Mouse (Mus musculus) embryonic fibroblast, embryonic 13.5 days (primary cell): ENCODE results near the gene Gfra4. TPM values are rescaled to one million over a fixed set of nuclear protein-coding genes. Genes with fewer than 3 reads are reported as not detected.

Experiments used
- H3K27ac ChIP-seq: 2 replicates; pipeline ENCODE4 v1.5.1; 2012; ENCODE audit warnings: low read length, control low read depth, inconsistent platforms; ENCODE audit not compliant: insufficient read depth
- H3K4me1 ChIP-seq: 2 replicates; pipeline ENCODE4 v1.6.1; 2011; ENCODE audit warnings: low read length; ENCODE audit not compliant: control insufficient read depth, insufficient read depth
- H3K4me3 ChIP-seq: 2 replicates; pipeline ENCODE4 v1.5.1; 2011; ENCODE audit warnings: mild to moderate bottlenecking, control low read depth, low read length; ENCODE audit not compliant: insufficient read depth
- CTCF ChIP-seq: IDR thresholded peaks from 2 replicates; pipeline ENCODE4 v1.5.1; 2011; ENCODE audit warnings: mild to moderate bottlenecking, control low read depth, low read length, moderate library complexity, borderline replicate concordance; ENCODE audit not compliant: insufficient read depth
- POLR2A ChIP-seq: IDR thresholded peaks from 2 replicates; pipeline ENCODE4 v1.6.1; 2011; ENCODE audit warnings: low read depth, mild to moderate bottlenecking, control low read depth, low read length, moderate library complexity
- polyA plus RNA-seq: library from polyadenylated mRNA; stranded (reverse); fragments of >200 nt; gene quantifications from 2 replicates; pipeline ENCODE4 v1.2.4, GENCODE M21; 2011; ENCODE audit warnings: low read depth; ENCODE audit not compliant: missing spikeins, insufficient read length

The Gfra4 gene
- polyA plus RNA-seq, 1 experiment: 9.4 TPM

- H3K27ac ChIP-seq: no peak within 1 kb of the TSS
- peak within 1 kb of the TSS; percentile 15 for H3K4me3 ChIP-seq
- peaks cover 12% of the 10 kb centered on the region for H3K4me1 ChIP-seq
- TF ChIP-seq CTCF (no peak), POLR2A (0 out of 2 replicates have a peak, but pooled peaks have one; percentile 12)
Measured at GRCm38 (mm10) chr2:131063404-131063864, 20.5 kb upstream of the Gfra4 start, which contains the start of gene Adam33. Adam33 (minus strand) TSS chr2:131063814.

GRCm38 (mm10) chr2:131061607-131062006 is 18.7 kb upstream of the Gfra4 start:
- Histone ChIP-seq H3K4me3 (no peak overlapping the region), H3K4me1 (peaks cover 9% of the 10 kb centered on the region; the same call in 1 of the 2 replicates), H3K27ac (peak overlapping the region; percentile 78)
- TF ChIP-seq POLR2A (no peak), CTCF (no peak)

DNA sequence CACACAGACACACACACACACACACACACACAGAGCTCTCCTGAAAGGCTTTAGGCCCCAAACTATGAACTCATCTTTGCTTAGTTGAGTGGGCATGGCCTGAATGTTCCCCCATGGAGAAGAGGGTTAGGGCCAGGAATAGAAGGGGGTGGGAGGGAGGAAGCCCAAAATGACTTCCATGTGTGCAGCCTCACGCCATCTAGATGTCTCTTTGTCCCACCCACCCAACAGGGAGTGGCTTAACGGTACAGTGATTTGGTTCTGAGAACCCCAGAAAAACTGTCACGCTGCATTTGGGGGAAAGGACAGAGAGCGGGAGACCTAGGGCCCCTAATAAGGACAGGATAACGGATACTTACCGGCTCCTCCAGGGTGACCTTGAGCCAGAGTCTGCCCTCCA is 17.9 kb upstream of the Gfra4 start:
- Histone ChIP-seq H3K4me3 (no peak overlapping the region), H3K4me1 (peaks cover 9% of the 10 kb centered on the region; the same call in 1 of the 2 replicates), H3K27ac (peak overlapping the region; percentile 78)
- TF ChIP-seq POLR2A (peak; percentile 51; the same call in 1 of the 2 replicates), CTCF (no peak)

GRCm38 (mm10) chr2:131059781-131060540 is 17.1 kb upstream of the Gfra4 start:
- peaks cover 9% of the 10 kb centered on the region; the same call in 1 of the 2 replicates for H3K4me1 ChIP-seq
- TF ChIP-seq CTCF (no peak), POLR2A (no peak)
- peak overlapping the region; percentile 35 for H3K27ac ChIP-seq
- H3K4me3 ChIP-seq: no peak overlapping the region

- peaks cover 9% of the 10 kb centered on the region for H3K4me1 ChIP-seq
- TF ChIP-seq POLR2A: no peak
- TF ChIP-seq CTCF: no peak
- peak overlapping the region; percentile 35; the same call in 1 of the 2 replicates for H3K27ac ChIP-seq
- no peak overlapping the region for H3K4me3 ChIP-seq
Measured at GRCm38 (mm10) chr2:131059377-131059776, 16.5 kb upstream of the Gfra4 start.

DNA sequence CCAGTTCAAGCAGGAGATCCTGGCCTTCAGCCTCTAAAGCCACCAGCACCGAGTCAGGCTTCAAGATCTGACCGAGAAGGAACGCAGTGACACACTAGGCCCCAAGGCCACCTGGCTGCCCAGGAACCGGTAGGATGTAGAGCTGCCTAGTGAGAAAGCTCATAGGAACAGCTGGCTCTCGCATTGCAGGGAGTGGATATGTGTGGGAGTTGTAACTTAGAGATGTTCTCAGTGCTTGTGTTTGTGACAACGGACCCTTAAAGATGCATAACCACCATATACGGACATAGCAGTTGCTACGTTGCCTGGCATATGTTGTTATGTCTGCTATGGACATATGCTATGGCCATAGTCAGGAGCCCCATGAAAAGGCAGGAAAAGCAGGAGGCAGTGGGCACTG is 15.8 kb upstream of the Gfra4 start:
- TF ChIP-seq POLR2A (no peak), CTCF (no peak)
- peaks cover 13% of the 10 kb centered on the region for H3K4me1 ChIP-seq
- H3K27ac ChIP-seq: no peak overlapping the region
- no peak overlapping the region for H3K4me3 ChIP-seq

DNA sequence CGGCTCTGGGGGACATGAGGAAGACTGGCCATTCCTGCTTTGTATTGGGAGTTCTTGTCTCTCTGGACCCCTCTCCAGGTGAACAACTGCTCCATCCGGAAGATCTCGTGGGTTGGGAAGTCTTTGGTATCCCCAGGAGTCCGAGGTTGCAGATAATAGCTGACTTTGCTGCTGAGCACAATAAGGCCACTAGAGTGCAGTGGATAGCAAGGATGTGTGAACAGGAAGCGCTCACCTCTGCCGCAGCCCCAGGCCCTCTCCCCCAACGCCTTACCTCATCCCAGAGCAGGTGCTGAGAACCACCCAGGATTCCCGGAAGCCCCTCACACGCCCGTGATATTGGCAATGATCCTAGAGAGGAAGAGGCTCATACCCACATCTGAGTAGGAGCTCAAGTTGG is 13.3 kb upstream of the Gfra4 start:
- TF ChIP-seq CTCF: peak; percentile 63
- TF ChIP-seq POLR2A: no peak
- Histone ChIP-seq H3K4me1 (peaks cover 11% of the 10 kb centered on the region), H3K27ac (no peak overlapping the region), H3K4me3 (no peak overlapping the region)

GRCm38 (mm10) chr2:131055631-131056030 is 12.7 kb upstream of the Gfra4 start:
- Histone ChIP-seq H3K4me1 (peaks cover 11% of the 10 kb centered on the region; the same call in 1 of the 2 replicates), H3K27ac (no peak overlapping the region), H3K4me3 (no peak overlapping the region)
- TF ChIP-seq CTCF: peak; percentile 74
- TF ChIP-seq POLR2A: no peak

DNA sequence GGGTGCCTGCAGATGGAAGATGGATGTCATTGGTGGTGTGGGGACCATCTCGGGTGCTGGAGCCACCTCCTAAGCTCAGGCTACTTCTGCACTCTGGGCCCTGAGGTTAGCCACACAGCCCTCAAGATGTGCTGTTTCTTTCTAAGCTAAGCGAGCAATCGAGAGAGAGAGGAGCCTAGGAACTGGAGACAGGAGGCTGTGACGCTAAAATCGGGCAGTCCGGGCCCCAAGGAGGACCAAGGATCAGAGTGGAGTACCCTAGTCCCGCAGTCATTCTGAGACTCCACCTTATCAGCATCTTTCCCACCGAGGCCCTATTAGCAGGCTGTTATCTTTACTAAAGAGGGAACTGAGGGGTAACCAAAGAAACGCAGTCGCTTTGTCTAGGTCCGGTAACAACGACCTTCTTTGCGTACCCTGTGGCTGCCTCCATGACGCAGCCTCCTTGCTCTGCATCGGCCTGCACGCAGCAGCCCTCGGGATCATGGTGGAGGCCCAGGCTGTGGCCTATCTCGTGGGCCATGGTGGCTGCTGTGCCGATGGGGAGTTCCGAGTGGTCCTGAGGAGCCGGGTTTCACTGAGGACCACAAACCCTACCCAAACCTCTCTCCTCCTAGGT is 11.9 kb upstream of the Gfra4 start:
- Histone ChIP-seq H3K4me3 (no peak overlapping the region), H3K27ac (no peak overlapping the region), H3K4me1 (peaks cover 7% of the 10 kb centered on the region; the same call in 1 of the 2 replicates)
- no peak for TF ChIP-seq POLR2A
- no peak for TF ChIP-seq CTCF
